Mouse (Mus musculus) stomach, postnatal 0 days (tissue): ENCODE measurements around the gene Fam131a.

ENCODE experiments used
- CTCF ChIP-seq: IDR thresholded peaks from 2 replicates; pipeline ENCODE4 v1.5.1; 2016; ENCODE audit warnings: antibody characterized with exemption, low read depth, mild to moderate bottlenecking, moderate library complexity
- EP300 ChIP-seq: optimal IDR thresholded peaks from 2 replicates; pipeline ENCODE3; 2016; ENCODE audit warnings: antibody characterized with exemption

DNA sequence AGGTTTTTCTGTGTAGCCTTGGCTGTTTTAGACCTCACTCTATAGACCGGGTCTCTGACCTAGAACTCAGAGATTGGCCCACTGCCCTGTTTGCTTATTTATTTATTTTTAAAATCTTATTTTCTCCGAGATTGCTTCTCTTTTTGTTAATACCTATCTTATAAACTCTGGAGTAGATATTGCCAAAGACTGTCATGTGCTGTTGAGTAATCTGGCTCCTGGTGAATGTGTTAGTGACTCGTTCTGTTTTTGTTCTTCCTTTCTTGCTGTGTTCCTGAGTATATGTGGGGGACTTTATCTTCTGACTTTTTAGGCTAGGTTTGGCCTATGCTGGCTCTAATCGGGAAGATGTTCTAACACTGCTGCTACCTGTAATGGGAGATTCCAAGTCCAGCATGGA, 35.4 kb upstream of the Fam131a start:
- TF ChIP-seq EP300 = no peak
- no peak for TF ChIP-seq CTCF
